Mouse (Mus musculus) liver, embryonic 16.5 days (tissue): ENCODE data around the gene Gm5678. TPM values are rescaled to one million over a fixed set of nuclear protein-coding genes. Genes with fewer than 3 reads are reported as not detected.
"Not testable (repeated sequence)": the region's sequence is repeated elsewhere in the genome, so short reads cannot be mapped to it uniquely, and the experiment has no call there.

ENCODE experiments used
- ATAC-seq: fragments of 200-750 bp; cut with Nextera tagmentation; 2 replicates; pipeline ENCODE4 v1.8.0; 2017; ENCODE audit warnings: low read depth, mild to moderate bottlenecking, moderate number of reproducible peaks, moderate library complexity
- H3K27ac ChIP-seq: fragments of 300-500 bp; sonication (generic); 2 replicates; pipeline ENCODE4 v1.5.1; 2014; ENCODE audit warnings: mild to moderate bottlenecking, low read length
- H3K27me3 ChIP-seq: fragments of 300-500 bp; sonication (generic); 2 replicates; pipeline ENCODE4 v1.6.1; 2014; ENCODE audit warnings: low read depth, low read length, mixed read lengths; ENCODE audit not compliant: control insufficient read depth, insufficient read depth
- H3K36me3 ChIP-seq: fragments of 300-500 bp; sonication (generic); 2 replicates; pipeline ENCODE4 v1.6.1; 2014; ENCODE audit warnings: mild to moderate bottlenecking; ENCODE audit not compliant: control insufficient read depth, insufficient read depth
- H3K4me1 ChIP-seq: fragments of 300-500 bp; sonication (generic); 2 replicates; pipeline ENCODE4 v1.6.1; 2014; ENCODE audit warnings: low read depth, low read length, mixed read lengths; ENCODE audit not compliant: control insufficient read depth
- H3K4me2 ChIP-seq: fragments of 300-500 bp; sonication (generic); 2 replicates; pipeline ENCODE4 v1.6.1; 2014; ENCODE audit warnings: low read depth, low read length, mixed read lengths
- H3K4me3 ChIP-seq: fragments of 300-500 bp; sonication (generic); 2 replicates; pipeline ENCODE4 v1.5.1; 2014; ENCODE audit warnings: low read depth, mild to moderate bottlenecking, low read length
- H3K9ac ChIP-seq: fragments of 300-500 bp; sonication (generic); 2 replicates; pipeline ENCODE4 v1.6.1; 2014; ENCODE audit warnings: low read depth, low read length
- H3K9me3 ChIP-seq: fragments of 300-500 bp; sonication (generic); replicated peaks from 2 replicates; pipeline ENCODE4 v1.6.1; 2016; ENCODE audit warnings: low read length; ENCODE audit not compliant: control insufficient read depth
- WGBS: fragments of 180-500 bp; shearing (Covaris S2); extraction: QIAGEN DNeasy Blood & Tissue Kit; methylation state at CpG from one replicate; pipeline ENCODE4 v1.1.7; 2014; ENCODE audit not compliant: insufficient replicate concordance; 5-methylcytosine and 5-hydroxymethylcytosine counted together
- polyA plus RNA-seq: library from polyadenylated mRNA; unstranded; fragments of >200 nt; fragmentation: Nextera tagmentation; extraction: Ambion mirVana; gene quantifications from 2 replicates; pipeline ENCODE4 v1.2.1, GENCODE M21; 2015

Gene Gm5678
- polyA plus RNA-seq, 1 experiment from 2014 or later: not detected

- 16% methylated on average over 16 of the region's 16 CpGs for WGBS
- H3K27ac ChIP-seq: peak overlapping the region; percentile 84
Observed at GRCm38 (mm10) chr16:93604481-93604969, 23.4 kb upstream of the Gm5678 start.

GRCm38 (mm10) chr16:93605553-93605952, 22.3 kb upstream of the Gm5678 start, which contains the start of gene Cbr1:
Cbr1 (plus strand) TSS chr16:93605853.
- ATAC-seq: no peak

More at GRCm38 (mm10) chr16:93604481-93604969, 23.4 kb upstream of the Gm5678 start:
- Histone ChIP-seq H3K36me3 (no peaks in the 10 kb centered on the region), H3K4me1 (peaks cover 15% of the 10 kb centered on the region), H3K27me3 (no peaks in the 10 kb centered on the region; the same call in 1 of the 2 replicates), H3K9me3 (no peaks in the 10 kb centered on the region), H3K4me2 (peak overlapping the region; percentile 87), H3K9ac (peak overlapping the region; percentile 83), H3K4me3 (peak overlapping the region; percentile 78)
- no peak for ATAC-seq

GRCm38 (mm10) chr16:93606146-93606545, 21.8 kb upstream of the Gm5678 start:
- Histone ChIP-seq H3K4me1 (peaks cover 15% of the 10 kb centered on the region), H3K9me3 (no peaks in the 10 kb centered on the region), H3K27ac (no peak overlapping the region), H3K4me3 (no peak overlapping the region), H3K36me3 (no peaks in the 10 kb centered on the region), H3K4me2 (no peak overlapping the region), H3K9ac (no peak overlapping the region), H3K27me3 (no peaks in the 10 kb centered on the region; the same call in 1 of the 2 replicates)
- WGBS: 77% methylated on average over 7 of the region's 7 CpGs
- no peak for ATAC-seq

More at GRCm38 (mm10) chr16:93605553-93605952, 22.3 kb upstream of the Gm5678 start, which contains the start of gene Cbr1:
- Histone ChIP-seq H3K36me3 (no peaks in the 10 kb centered on the region), H3K4me3 (peak within 1 kb of the TSS; percentile 78), H3K4me2 (peak within 1 kb of the TSS; percentile 87), H3K27ac (no peak within 1 kb of the TSS), H3K27me3 (no peaks in the 10 kb centered on the region; the same call in 1 of the 2 replicates), H3K9me3 (no peaks in the 10 kb centered on the region), H3K4me1 (peaks cover 15% of the 10 kb centered on the region), H3K9ac (peak within 1 kb of the TSS; percentile 83; the same call in 1 of the 2 replicates)
- 71% methylated on average over 4 of the region's 4 CpGs for WGBS

- peak overlapping the region; percentile 95 for H3K4me2 ChIP-seq
- no peaks in the 10 kb centered on the region for H3K36me3 ChIP-seq
- ATAC-seq: peak; percentile 39
- H3K27me3 ChIP-seq: no peaks in the 10 kb centered on the region; the same call in 1 of the 2 replicates
- H3K9ac ChIP-seq: peak overlapping the region; percentile 75
- H3K9me3 ChIP-seq: no peaks in the 10 kb centered on the region
- peak overlapping the region; percentile 69 for H3K4me3 ChIP-seq
- WGBS: 0% methylated on average over 32 of the region's 32 CpGs
- no peak overlapping the region for H3K27ac ChIP-seq
- H3K4me1 ChIP-seq: peaks cover 14% of the 10 kb centered on the region
Observed at GRCm38 (mm10) chr16:93607669-93608101, 20.2 kb upstream of the Gm5678 start.

- Histone ChIP-seq H3K27ac (no peak overlapping the region), H3K9me3 (no peaks in the 10 kb centered on the region), H3K9ac (no peak overlapping the region), H3K27me3 (no peaks in the 10 kb centered on the region; the same call in 1 of the 2 replicates), H3K4me3 (no peak overlapping the region), H3K36me3 (no peaks in the 10 kb centered on the region), H3K4me2 (peak overlapping the region; percentile 95; the same call in 1 of the 2 replicates), H3K4me1 (peaks cover 11% of the 10 kb centered on the region)
- 55% methylated on average over 8 of the region's 8 CpGs for WGBS
- ATAC-seq: no peak
Observed at GRCm38 (mm10) chr16:93608731-93609130, 19.2 kb upstream of the Gm5678 start.

GRCm38 (mm10) chr16:93609796-93610195, 18.1 kb upstream of the Gm5678 start:
- Histone ChIP-seq H3K36me3 (no peaks in the 10 kb centered on the region), H3K27ac (no peak overlapping the region), H3K9ac (no peak overlapping the region), H3K4me1 (peaks cover 5% of the 10 kb centered on the region), H3K4me2 (no peak overlapping the region), H3K27me3 (no peaks in the 10 kb centered on the region; the same call in 1 of the 2 replicates), H3K4me3 (no peak overlapping the region), H3K9me3 (no peaks in the 10 kb centered on the region)
- no peak for ATAC-seq
- WGBS: 81% methylated on average over 4 of the region's 4 CpGs

- H3K4me3 ChIP-seq: no peak overlapping the region
- no peaks in the 10 kb centered on the region for H3K36me3 ChIP-seq
- WGBS: 77% methylated on average over 4 of the region's 4 CpGs
- H3K4me2 ChIP-seq: no peak overlapping the region
- H3K27ac ChIP-seq: no peak overlapping the region
- no peaks in the 10 kb centered on the region; the same call in 1 of the 2 replicates for H3K27me3 ChIP-seq
- peaks cover 4% of the 10 kb centered on the region for H3K4me1 ChIP-seq
- no peaks in the 10 kb centered on the region for H3K9me3 ChIP-seq
- H3K9ac ChIP-seq: no peak overlapping the region
- ATAC-seq: no peak
Observed at GRCm38 (mm10) chr16:93610961-93611360, 16.9 kb upstream of the Gm5678 start.

GRCm38 (mm10) chr16:93615118-93615870, 12.6 kb upstream of the Gm5678 start:
- Histone ChIP-seq H3K4me1 (no peaks in the 10 kb centered on the region), H3K9ac (no peak overlapping the region), H3K27me3 (no peaks in the 10 kb centered on the region), H3K9me3 (no peaks in the 10 kb centered on the region), H3K4me3 (no peak overlapping the region), H3K36me3 (no peaks in the 10 kb centered on the region), H3K4me2 (no peak overlapping the region), H3K27ac (no peak overlapping the region)
- peak; percentile 67 for ATAC-seq
- WGBS: 20% methylated on average over 5 of the region's 5 CpGs

GRCm38 (mm10) chr16:93623759-93624158, 4.1 kb upstream of the Gm5678 start:
- not testable (repeated sequence) for H3K4me1 ChIP-seq, H3K9ac ChIP-seq, H3K4me2 ChIP-seq, ATAC-seq, H3K36me3 ChIP-seq, H3K27me3 ChIP-seq, H3K27ac ChIP-seq, H3K4me3 ChIP-seq, H3K9me3 ChIP-seq
- WGBS: 57% methylated on average over 4 of the region's 4 CpGs
